Mouse (Mus musculus) ES-Bruce4 (cell line): ENCODE measurements around the gene Fam169a.

ENCODE experiments used
- CTCF ChIP-seq: IDR thresholded peaks from one replicate; pipeline ENCODE4 v1.8.1; 2011; ENCODE audit warnings: low read depth, low read length
- EP300 ChIP-seq: IDR thresholded peaks from 2 replicates; pipeline ENCODE4 v1.6.1; 2011; ENCODE audit warnings: low read depth, low read length; ENCODE audit not compliant: insufficient read depth
- POLR2A ChIP-seq: IDR thresholded peaks from one replicate; pipeline ENCODE4 v1.8.1; 2011; ENCODE audit warnings: low read length; ENCODE audit not compliant: insufficient read depth

DNA sequence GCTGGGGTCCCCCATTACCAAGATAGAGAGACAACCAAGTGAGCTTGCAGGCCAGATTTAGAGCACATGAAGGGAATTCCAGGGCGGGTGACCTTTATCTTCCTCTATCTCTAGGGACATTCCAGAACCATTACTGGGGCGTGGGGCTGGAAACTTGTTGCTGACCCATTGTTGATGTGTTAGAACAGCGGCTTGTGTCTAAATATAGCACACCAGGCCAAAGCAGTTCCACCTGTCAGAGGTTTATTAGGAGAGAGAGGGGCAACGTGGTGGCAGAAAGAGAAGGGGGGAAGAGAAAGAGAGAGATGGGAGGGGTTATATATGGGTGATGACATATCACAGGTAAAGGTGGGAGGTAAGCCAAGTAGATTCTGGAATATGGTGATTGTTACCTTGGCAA lies 45.2 kb upstream of the Fam169a start:
- TF ChIP-seq EP300 (no peak), POLR2A (no peak), CTCF (no peak)
